Mouse (Mus musculus) embryonic facial prominence, embryonic 14.5 days (tissue): ENCODE data around the gene Dyx1c1. TPM values are rescaled to one million over a fixed set of nuclear protein-coding genes. Genes with fewer than 3 reads are reported as not detected.

ENCODE experiments used
- ATAC-seq: fragments of 200-750 bp; cut with Nextera tagmentation; 2 replicates; pipeline ENCODE4 v1.8.0; 2017; ENCODE audit warnings: low read depth, moderate number of reproducible peaks, moderate TSS enrichment
- DNase-seq: peaks from one replicate; pipeline ENCODE4 v3.0.0-alpha.2; 2015; ENCODE audit warnings: low spot score
- H3K27ac ChIP-seq: fragments of 300-500 bp; sonication (generic); replicated peaks from 2 replicates; pipeline ENCODE4 v1.5.1; 2014; ENCODE audit warnings: low read depth, mild to moderate bottlenecking, low read length, moderate library complexity
- H3K27me3 ChIP-seq: fragments of 300-500 bp; sonication (generic); replicated peaks from 2 replicates; pipeline ENCODE4 v1.6.1; 2014; ENCODE audit warnings: low read length; ENCODE audit not compliant: control insufficient read depth, insufficient read depth
- H3K36me3 ChIP-seq: fragments of 300-500 bp; sonication (generic); 2 replicates; pipeline ENCODE4 v1.6.1; 2014; ENCODE audit warnings: low read length, mixed read lengths; ENCODE audit not compliant: control insufficient read depth, insufficient read depth
- H3K4me1 ChIP-seq: fragments of 300-500 bp; sonication (generic); 2 replicates; pipeline ENCODE4 v1.6.1; 2014; ENCODE audit warnings: antibody characterized with exemption, low read length; ENCODE audit not compliant: control insufficient read depth, insufficient read depth
- H3K4me2 ChIP-seq: fragments of 300-500 bp; sonication (generic); 2 replicates; pipeline ENCODE4 v1.6.1; 2014; ENCODE audit warnings: low read depth, mild to moderate bottlenecking, low read length, moderate library complexity, mixed read lengths
- H3K4me3 ChIP-seq: fragments of 300-500 bp; sonication (generic); 2 replicates; pipeline ENCODE4 v1.5.1; 2014; ENCODE audit warnings: low read depth, mild to moderate bottlenecking, low read length
- H3K9ac ChIP-seq: fragments of 300-500 bp; sonication (generic); 2 replicates; pipeline ENCODE4 v1.6.1; 2014; ENCODE audit warnings: low read depth, mild to moderate bottlenecking, low read length, moderate library complexity, mixed read lengths
- H3K9me3 ChIP-seq: fragments of 300-500 bp; sonication (generic); 2 replicates; pipeline ENCODE4 v1.6.1; 2016; ENCODE audit warnings: low read length; ENCODE audit not compliant: control insufficient read depth
- WGBS: fragments of 180-500 bp; shearing (Covaris S2); extraction: QIAGEN DNeasy Blood & Tissue Kit; methylation state at CpG from one replicate; pipeline ENCODE4 v1.1.7; 2014; 5-methylcytosine and 5-hydroxymethylcytosine counted together
- polyA plus RNA-seq: library from polyadenylated mRNA; unstranded; fragments of >200 nt; fragmentation: Nextera tagmentation; extraction: Ambion mirVana; gene quantifications from 2 replicates; pipeline ENCODE4 v1.2.1, GENCODE M21; 2014

Dyx1c1 gene
- polyA plus RNA-seq, 1 experiment from 2014 or later = 2.1 TPM

- DNase-seq = no peak
- no peaks in the 10 kb centered on the region for H3K27me3 ChIP-seq
- 88% methylated on average over 13 of the region's 13 CpGs for WGBS
- no peak for ATAC-seq
- no peak overlapping the region for H3K9ac ChIP-seq
- H3K36me3 ChIP-seq = peaks cover 28% of the 10 kb centered on the region
- H3K4me1 ChIP-seq = no peaks in the 10 kb centered on the region
- H3K4me2 ChIP-seq = no peak overlapping the region
- H3K27ac ChIP-seq = no peak overlapping the region
- no peak overlapping the region for H3K4me3 ChIP-seq
- no peaks in the 10 kb centered on the region for H3K9me3 ChIP-seq
These were observed 42.9 kb downstream of the Dyx1c1 start for GRCm38 (mm10) chr9:73001314-73002011.

- no peaks in the 10 kb centered on the region for H3K4me1 ChIP-seq
- DNase-seq (no peak), ATAC-seq (no peak)
- no peaks in the 10 kb centered on the region for H3K27me3 ChIP-seq
- H3K27ac ChIP-seq = no peak overlapping the region
- H3K4me3 ChIP-seq = no peak overlapping the region
- H3K36me3 ChIP-seq = peaks cover 29% of the 10 kb centered on the region
- H3K9me3 ChIP-seq = no peaks in the 10 kb centered on the region
- no peak overlapping the region for H3K4me2 ChIP-seq
- H3K9ac ChIP-seq = no peak overlapping the region
- 73% methylated on average over 3 of the region's 3 CpGs for WGBS
These were observed 43.6 kb downstream of the Dyx1c1 start for GRCm38 (mm10) chr9:73002177-73002576.

GRCm38 (mm10) chr9:73004076-73004475 lies 45.5 kb downstream of the Dyx1c1 start:
- H3K27ac ChIP-seq = no peak overlapping the region
- no peaks in the 10 kb centered on the region for H3K9me3 ChIP-seq
- no peak overlapping the region for H3K4me3 ChIP-seq
- H3K27me3 ChIP-seq = no peaks in the 10 kb centered on the region
- H3K9ac ChIP-seq = no peak overlapping the region
- peaks cover 29% of the 10 kb centered on the region for H3K36me3 ChIP-seq
- DNase-seq (no peak), ATAC-seq (no peak)
- H3K4me2 ChIP-seq = no peak overlapping the region
- WGBS = 82% methylated on average over 8 of the region's 8 CpGs
- H3K4me1 ChIP-seq = no peaks in the 10 kb centered on the region

GRCm38 (mm10) chr9:73005106-73005505 lies 46.5 kb downstream of the Dyx1c1 start:
- WGBS = 82% methylated on average over 6 of the region's 6 CpGs
- ATAC-seq (no peak), DNase-seq (no peak)
- H3K9me3 ChIP-seq = no peaks in the 10 kb centered on the region
- no peak overlapping the region for H3K4me3 ChIP-seq
- no peak overlapping the region for H3K9ac ChIP-seq
- H3K4me1 ChIP-seq = no peaks in the 10 kb centered on the region
- no peak overlapping the region for H3K27ac ChIP-seq
- H3K4me2 ChIP-seq = no peak overlapping the region
- H3K36me3 ChIP-seq = peaks cover 29% of the 10 kb centered on the region
- H3K27me3 ChIP-seq = no peaks in the 10 kb centered on the region

GRCm38 (mm10) chr9:73006175-73006574 lies 47.6 kb downstream of the Dyx1c1 start:
- 95% methylated on average over 3 of the region's 3 CpGs for WGBS
- peaks cover 36% of the 10 kb centered on the region for H3K36me3 ChIP-seq

GRCm38 (mm10) chr9:73008384-73008783 lies 49.8 kb downstream of the Dyx1c1 start:
- no peak for DNase-seq
- ATAC-seq = no peak
- no peaks in the 10 kb centered on the region for H3K27me3 ChIP-seq
- H3K4me1 ChIP-seq = no peaks in the 10 kb centered on the region
- H3K9me3 ChIP-seq = no peaks in the 10 kb centered on the region
- H3K4me3 ChIP-seq = no peak overlapping the region
- WGBS = 73% methylated on average over 3 of the region's 3 CpGs
- peaks cover 44% of the 10 kb centered on the region for H3K36me3 ChIP-seq
- no peak overlapping the region for H3K4me2 ChIP-seq
- no peak overlapping the region for H3K9ac ChIP-seq
- H3K27ac ChIP-seq = no peak overlapping the region

More at GRCm38 (mm10) chr9:73006175-73006574, 47.6 kb downstream of the Dyx1c1 start:
- Histone ChIP-seq H3K4me2 (no peak overlapping the region), H3K9me3 (no peaks in the 10 kb centered on the region), H3K27ac (no peak overlapping the region), H3K4me1 (no peaks in the 10 kb centered on the region), H3K4me3 (no peak overlapping the region), H3K27me3 (no peaks in the 10 kb centered on the region), H3K9ac (no peak overlapping the region)
- ATAC-seq = no peak
- no peak for DNase-seq

- no peak for DNase-seq
- WGBS = 89% methylated on average over 4 of the region's 4 CpGs
- no peak overlapping the region for H3K4me3 ChIP-seq
- no peak overlapping the region for H3K4me2 ChIP-seq
- H3K4me1 ChIP-seq = no peaks in the 10 kb centered on the region
- H3K9ac ChIP-seq = no peak overlapping the region
- peaks cover 66% of the 10 kb centered on the region for H3K36me3 ChIP-seq
- no peak for ATAC-seq
- H3K27ac ChIP-seq = no peak overlapping the region
- H3K9me3 ChIP-seq = no peaks in the 10 kb centered on the region
- no peaks in the 10 kb centered on the region for H3K27me3 ChIP-seq
These were observed 54.0 kb downstream of the Dyx1c1 start for GRCm38 (mm10) chr9:73012629-73013028.

GRCm38 (mm10) chr9:73014724-73015123 lies 56.1 kb downstream of the Dyx1c1 start:
- Histone ChIP-seq H3K9me3 (no peaks in the 10 kb centered on the region), H3K27me3 (no peaks in the 10 kb centered on the region), H3K36me3 (peaks cover 80% of the 10 kb centered on the region), H3K9ac (no peak overlapping the region), H3K4me2 (no peak overlapping the region), H3K27ac (no peak overlapping the region), H3K4me3 (no peak overlapping the region), H3K4me1 (no peaks in the 10 kb centered on the region)
- ATAC-seq = no peak
- no peak for DNase-seq
- 81% methylated on average over 13 of the region's 13 CpGs for WGBS

- Histone ChIP-seq H3K4me1 (no peaks in the 10 kb centered on the region), H3K4me3 (no peak overlapping the region), H3K27ac (no peak overlapping the region), H3K9ac (no peak overlapping the region), H3K36me3 (peaks cover 69% of the 10 kb centered on the region), H3K4me2 (no peak overlapping the region), H3K27me3 (no peaks in the 10 kb centered on the region), H3K9me3 (no peaks in the 10 kb centered on the region)
- WGBS = 91% methylated on average over 10 of the region's 10 CpGs
- ATAC-seq (no peak), DNase-seq (no peak)
These were observed 61.3 kb downstream of the Dyx1c1 start for GRCm38 (mm10) chr9:73019841-73020240.
